Mouse (Mus musculus): ENCODE measurements at regions not wholly inside any gene's neighbourhood (a gene's known extent, or its start where the extent isn't known, plus 50 kb on each side); places are given as distances from the start of the nearest gene placed in this dataset.

GRCm38 (mm10) chr8:6891456-6891855, 1769.6 kb downstream of the Efnb2 start:
- no peaks in the 10 kb centered on the region; the same call in 1 of the 2 replicates for H3K4me1 ChIP-seq (ENCODE audit: control insufficient read depth, insufficient read depth, low read length)
- no peak overlapping the region for H3K27ac ChIP-seq (replicated peaks; ENCODE audit: low read depth, low read length)
- ATAC-seq (ENCODE audit: low FRiP score, low read depth): no peak
- H3K9ac ChIP-seq (ENCODE audit: low read depth, low read length, severe bottlenecking): no peak overlapping the region
- H3K4me3 ChIP-seq (replicated peaks; ENCODE audit: low read length): no peak overlapping the region
- 68% methylated on average over 1 of the region's 1 CpGs for WGBS
- H3K27me3 ChIP-seq (ENCODE audit: control insufficient read depth, insufficient read depth, low read length): no peaks in the 10 kb centered on the region
- H3K9me3 ChIP-seq (ENCODE audit: control insufficient read depth, low read length): no peaks in the 10 kb centered on the region
- no peaks in the 10 kb centered on the region for H3K36me3 ChIP-seq (ENCODE audit: control insufficient read depth, insufficient read depth, low read length)
- no peak overlapping the region for H3K4me2 ChIP-seq (replicated peaks; ENCODE audit: low read depth, low read length, severe bottlenecking)
- DNase-seq (ENCODE audit: low spot score): no peak
- TF ChIP-seq POLR2A (IDR thresholded peaks at IDR 0.05; ENCODE audit: borderline replicate concordance, extremely low read depth, insufficient read depth, insufficient read length): no peak

DNA sequence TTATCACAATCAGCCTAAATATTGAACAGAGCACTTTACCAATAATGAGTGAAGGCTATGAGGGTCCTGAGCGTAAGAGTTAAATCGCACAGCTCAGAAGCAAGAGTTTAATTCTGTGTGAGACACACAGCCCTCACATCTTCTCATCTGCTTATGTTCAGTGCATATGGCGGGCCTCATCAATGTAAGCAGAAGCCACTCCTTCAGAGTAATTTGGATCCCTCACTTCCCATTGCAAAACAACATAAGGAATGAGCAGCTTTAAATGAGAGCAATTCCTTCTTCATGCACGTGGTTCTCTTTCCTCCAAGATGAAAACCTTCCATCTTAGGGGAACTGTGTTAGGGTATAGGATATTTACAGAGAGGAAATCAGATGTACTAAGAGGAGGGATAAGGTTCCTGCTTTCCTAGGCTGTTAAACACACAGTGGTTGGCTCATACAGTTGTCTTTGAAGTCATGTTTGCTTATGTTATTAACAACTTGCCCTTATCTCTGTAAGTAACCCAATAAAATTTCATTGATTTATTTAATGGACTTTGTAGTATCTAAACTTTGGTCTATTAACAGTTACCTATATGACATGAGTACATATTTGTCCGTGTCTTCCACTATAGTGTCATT, 1774.2 kb downstream of the Efnb2 start:
- Histone ChIP-seq H3K36me3 (ENCODE audit: control insufficient read depth, insufficient read depth, low read length) (no peaks in the 10 kb centered on the region), H3K27ac (replicated peaks; ENCODE audit: low read depth, low read length) (no peak overlapping the region), H3K27me3 (ENCODE audit: control insufficient read depth, insufficient read depth, low read length) (no peaks in the 10 kb centered on the region), H3K9ac (ENCODE audit: low read depth, low read length, severe bottlenecking) (no peak overlapping the region), H3K4me3 (replicated peaks; ENCODE audit: low read length) (no peak overlapping the region), H3K9me3 (ENCODE audit: control insufficient read depth, low read length) (no peaks in the 10 kb centered on the region), H3K4me1 (ENCODE audit: control insufficient read depth, insufficient read depth, low read length) (no peaks in the 10 kb centered on the region; the same call in 1 of the 2 replicates), H3K4me2 (replicated peaks; ENCODE audit: low read depth, low read length, severe bottlenecking) (no peak overlapping the region)
- no peak for TF ChIP-seq POLR2A (IDR thresholded peaks at IDR 0.05; ENCODE audit: borderline replicate concordance, extremely low read depth, insufficient read depth, insufficient read length)
- ATAC-seq (ENCODE audit: low FRiP score, low read depth) (no peak), DNase-seq (ENCODE audit: low spot score) (no peak)
- 85% methylated on average over 5 of the region's 5 CpGs for WGBS

- Histone ChIP-seq H3K27me3 (ENCODE audit: control insufficient read depth, insufficient read depth, low read length) (no peaks in the 10 kb centered on the region), H3K36me3 (ENCODE audit: control insufficient read depth, insufficient read depth, low read length) (no peaks in the 10 kb centered on the region), H3K9me3 (ENCODE audit: control insufficient read depth, low read length) (no peaks in the 10 kb centered on the region), H3K9ac (ENCODE audit: low read depth, low read length, severe bottlenecking) (no peak overlapping the region), H3K4me3 (replicated peaks; ENCODE audit: low read length) (no peak overlapping the region), H3K27ac (replicated peaks; ENCODE audit: low read depth, low read length) (no peak overlapping the region), H3K4me1 (ENCODE audit: control insufficient read depth, insufficient read depth, low read length) (no peaks in the 10 kb centered on the region), H3K4me2 (replicated peaks; ENCODE audit: low read depth, low read length, severe bottlenecking) (no peak overlapping the region)
- ATAC-seq (ENCODE audit: low FRiP score, low read depth) (no peak), DNase-seq (ENCODE audit: low spot score) (no peak)
- no peak for TF ChIP-seq POLR2A (IDR thresholded peaks at IDR 0.05; ENCODE audit: borderline replicate concordance, extremely low read depth, insufficient read depth, insufficient read length)
Measured at GRCm38 (mm10) chr8:6884828-6885227, 1776.2 kb downstream of the Efnb2 start.

DNA sequence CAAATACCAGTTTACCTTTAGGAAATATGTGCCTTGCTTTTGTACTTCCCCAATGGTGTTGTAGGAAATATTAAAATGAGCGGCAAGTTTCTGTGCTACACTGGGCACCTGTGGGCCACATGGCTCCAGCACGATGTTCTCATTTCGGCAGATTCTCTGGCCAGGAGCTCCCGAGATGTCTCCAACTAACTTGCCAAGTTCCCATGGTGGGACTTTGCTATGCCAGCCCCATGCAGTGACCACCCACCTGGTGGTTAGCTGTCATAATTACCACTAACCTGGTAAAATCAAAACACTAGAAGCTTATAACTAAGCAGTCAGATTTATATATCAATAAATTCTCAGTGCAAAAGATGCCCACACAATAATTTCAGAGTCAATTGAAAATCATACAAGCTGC, 1777.5 kb upstream of the Slc10a2 start:
- Histone ChIP-seq H3K9ac (ENCODE audit: low read depth, low read length, severe bottlenecking) (no peak overlapping the region), H3K9me3 (ENCODE audit: control insufficient read depth, low read length) (no peaks in the 10 kb centered on the region), H3K4me1 (ENCODE audit: control insufficient read depth, insufficient read depth, low read length) (no peaks in the 10 kb centered on the region), H3K27me3 (ENCODE audit: control insufficient read depth, insufficient read depth, low read length) (no peaks in the 10 kb centered on the region), H3K4me3 (replicated peaks; ENCODE audit: low read length) (no peak overlapping the region), H3K36me3 (ENCODE audit: control insufficient read depth, insufficient read depth, low read length) (no peaks in the 10 kb centered on the region), H3K27ac (replicated peaks; ENCODE audit: low read depth, low read length) (no peak overlapping the region), H3K4me2 (replicated peaks; ENCODE audit: low read depth, low read length, severe bottlenecking) (no peak overlapping the region)
- ATAC-seq (ENCODE audit: low FRiP score, low read depth) (no peak), DNase-seq (ENCODE audit: low spot score) (no peak)
- WGBS: 85% methylated on average over 4 of the region's 4 CpGs
- no peak for TF ChIP-seq POLR2A (IDR thresholded peaks at IDR 0.05; ENCODE audit: borderline replicate concordance, extremely low read depth, insufficient read depth, insufficient read length)

Measured in limb, embryonic 14.5 days (tissue).